In genomic region chr10:37861001-37861400, GRCm38 (mm10) we compare ENCODE assay signal across 8 mouse cellular contexts.
A peak's percentile ranks its signal among the peaks of the same experiment; 100 is the strongest.
DNase-seq lines count a peak whose midpoint lies in the region.
"Had no signal": no experiment of that assay in that cellular context is flagged by ENCODE, and none has a peak within 500 bp of the region (broad histone marks: within the 10 kb centered on the region; RNA-seq: fewer than 3 reads in every experiment).

No protein-coding gene starts in this region.

- DNase-seq in adipocyte (ENCODE audit: low spot score) = peak; percentile 33
- peak; percentile 24 for DNase-seq in adrenal gland, postnatal 25 days
- peak; percentile 48 to 79 for DNase-seq in heart, adult 9 months (ENCODE audit: low spot score in 2 of 2)
- peak; percentile 76 for DNase-seq in kidney, postnatal 14 days
- DNase-seq in spleen, adult 12 weeks (ENCODE audit: low spot score) = no peak
- no peak for DNase-seq in thymus, adult 18-20 months
- no peak for DNase-seq in frontal cortex, postnatal 25 days (ENCODE audit: low spot score in 2 of 2)
- DNase-seq: retina, postnatal 1 day had no signal

Comparison
In these comparisons a context has a peak if more than half of its experiments do, and no peak if none do; other contexts are left out.
1. DNase-seq: peak in adipocyte (single experiment), adrenal gland, postnatal 25 days (single experiment), heart, adult 9 months (2 of 2) and kidney, postnatal 14 days (single experiment); none in spleen, adult 12 weeks (single experiment), thymus, adult 18-20 months (0 of 2) and frontal cortex, postnatal 25 days (0 of 2).